Mouse (Mus musculus) heart, postnatal 0 days (tissue): ENCODE measurements around the gene Chrm5.

ENCODE experiments used
- CTCF ChIP-seq: IDR thresholded peaks from 2 replicates; pipeline ENCODE4 v1.5.1; 2016; ENCODE audit warnings: antibody characterized with exemption, control low read depth, low read depth
- EP300 ChIP-seq: IDR thresholded peaks from 2 replicates; pipeline ENCODE4 v1.6.1; 2016; ENCODE audit warnings: antibody characterized with exemption, low read depth

GRCm38 (mm10) chr2:112492856-112493538 lies 12.4 kb upstream of the Chrm5 start, which contains the start of gene Aven:
- TF ChIP-seq EP300: no peak
- TF ChIP-seq CTCF: no peak
